In the genomic region with DNA sequence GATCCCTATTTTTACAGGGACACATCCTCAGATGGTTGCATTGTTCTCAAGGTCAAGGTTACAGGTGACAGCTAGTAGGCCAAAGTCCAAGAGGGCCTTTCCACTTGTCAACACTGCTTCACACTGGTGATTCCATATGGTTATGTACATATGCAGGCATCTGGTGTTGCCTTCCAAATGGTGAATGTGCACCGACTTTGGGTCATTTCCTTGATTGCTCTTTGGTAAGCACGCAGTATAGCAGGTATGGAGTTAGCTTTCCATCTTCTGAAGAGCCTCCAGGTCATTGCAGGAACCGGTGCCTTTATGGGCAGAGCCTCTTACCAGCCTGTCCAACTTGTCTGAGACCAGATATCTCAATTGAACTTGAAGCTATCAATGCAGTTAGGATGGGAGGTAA, we compare ENCODE assay signal across 21 mouse cellular contexts. TPM values are rescaled to one million over a fixed set of nuclear protein-coding genes. Genes with fewer than 3 reads are reported as not detected.
DNase-seq lines count a peak whose midpoint lies in the region; ATAC-seq and TF ChIP-seq lines count a peak whose summit lies in the region.
"Had no signal": no experiment of that assay in that cellular context is flagged by ENCODE, and none has a peak within 500 bp of the region (broad histone marks: within the 10 kb centered on the region; RNA-seq: fewer than 3 reads in every experiment).

No protein-coding gene starts in this region.

- no peak for TF ChIP-seq CTCF in liver, postnatal 0 days (IDR thresholded peaks at IDR 0.05; ENCODE audit: low read depth)

- no peak overlapping the region for H3K4me2 ChIP-seq in heart, embryonic 15.5 days
- no peak overlapping the region for H3K4me2 ChIP-seq in liver, embryonic 11.5 days
- no peak overlapping the region for H3K4me2 ChIP-seq in liver, postnatal 0 days (ENCODE audit: low read depth, low read length)
- H3K4me2 ChIP-seq: embryonic facial prominence, embryonic 12.5 days; hindbrain, embryonic 14.5 days; neural tube, embryonic 12.5 days had no signal

- no peak for ATAC-seq in heart, embryonic 15.5 days (replicated peaks; ENCODE audit: insufficient number of reproducible peaks, insufficient read depth, low FRiP score, low read depth)
- peak; percentile 17; the same call in 1 of the 2 replicates for ATAC-seq in liver, embryonic 11.5 days (replicated peaks; ENCODE audit: low FRiP score)
- peak; percentile 43; the same call in 1 of the 2 replicates for ATAC-seq in liver, postnatal 0 days
- ATAC-seq in activated CD4-positive, CD25-positive, alpha-beta regulatory T cell, adult 4 months, result no peak
- ATAC-seq: lung, postnatal 0 days; midbrain, embryonic 16.5 days had no signal

- no peaks in the 10 kb centered on the region for H3K27me3 ChIP-seq in heart, embryonic 15.5 days
- H3K27me3 ChIP-seq in liver, embryonic 11.5 days (replicated peaks; ENCODE audit: control insufficient read depth, insufficient read depth, low read length), result no peaks in the 10 kb centered on the region
- no peaks in the 10 kb centered on the region for H3K27me3 ChIP-seq in liver, postnatal 0 days (ENCODE audit: insufficient read depth, low read length)
- H3K27me3 ChIP-seq: embryonic facial prominence, embryonic 12.5 days; neural tube, embryonic 12.5 days had no signal

- no peaks in the 10 kb centered on the region for H3K9me3 ChIP-seq in heart, embryonic 15.5 days (replicated peaks)
- H3K9me3 ChIP-seq in liver, embryonic 11.5 days (ENCODE audit: control insufficient read depth, low read length), result no peaks in the 10 kb centered on the region
- no peaks in the 10 kb centered on the region for H3K9me3 ChIP-seq in ES-E14 (ENCODE audit: control insufficient read depth, insufficient read depth, low read depth, low read length)
- H3K9me3 ChIP-seq in liver, postnatal 0 days (ENCODE audit: low read length), result no peaks in the 10 kb centered on the region
- H3K9me3 ChIP-seq: embryonic facial prominence, embryonic 12.5 days; heart, embryonic 10.5 days; neural tube, embryonic 12.5 days had no signal

- peak overlapping the region; percentile 55; the same call in 1 of the 2 replicates for H3K27ac ChIP-seq in heart, embryonic 15.5 days
- no peak overlapping the region for H3K27ac ChIP-seq in liver, embryonic 11.5 days (ENCODE audit: low read depth, low read length)
- H3K27ac ChIP-seq in ES-E14 (ENCODE audit: insufficient read depth, low read depth, low read length, poor library complexity, severe bottlenecking), result no peak overlapping the region
- no peak overlapping the region for H3K27ac ChIP-seq in liver, postnatal 0 days (ENCODE audit: low read depth)
- H3K27ac ChIP-seq: embryonic facial prominence, embryonic 12.5 days; heart, embryonic 10.5 days; hindbrain, embryonic 14.5 days; neural tube, embryonic 12.5 days had no signal

- no peak overlapping the region for H3K4me3 ChIP-seq in heart, embryonic 15.5 days
- no peak overlapping the region for H3K4me3 ChIP-seq in liver, embryonic 11.5 days (ENCODE audit: low read depth, low read length)
- H3K4me3 ChIP-seq in ES-E14 (ENCODE audit: insufficient read depth in 1 of 2, low read depth in 1 of 2, low read length in 2 of 2, poor library complexity in 1 of 2, severe bottlenecking in 1 of 2), result no peak overlapping the region
- H3K4me3 ChIP-seq in liver, postnatal 0 days (ENCODE audit: low read depth, low read length), result no peak overlapping the region
- H3K4me3 ChIP-seq: embryonic facial prominence, embryonic 12.5 days; heart, embryonic 10.5 days; neural tube, embryonic 12.5 days had no signal

- 68% methylated on average over 3 of the region's 3 CpGs for WGBS in heart, embryonic 15.5 days
- 73% methylated on average over 3 of the region's 3 CpGs for whole genome bisulfite sequencing in liver, embryonic 11.5 days
- 69% methylated on average over 3 of the region's 3 CpGs for WGBS in liver, postnatal 0 days (ENCODE audit: insufficient replicate concordance)

- no peak for DNase-seq in heart, adult 18-20 months
- DNase-seq in liver, embryonic 11.5 days (ENCODE audit: low spot score), result no peak
- DNase-seq in liver, result no peak
- DNase-seq in ES-E14 (ENCODE audit: low read depth, low spot score), result no peak
- no peak for DNase-seq in liver, postnatal 0 days
- DNase-seq in T-cell, adult 2 months (ENCODE audit: low spot score), result no peak
- DNase-seq: adrenal gland, postnatal 14 days; cerebellum, adult 11-12 months; cerebellum, postnatal 36 days; gastrocnemius, postnatal 25 days; kidney, adult 9 months; thymus, postnatal 25 days had no signal

- H3K4me1 ChIP-seq in heart, embryonic 15.5 days (replicated peaks), result peaks cover 59% of the 10 kb centered on the region
- peaks cover 5% of the 10 kb centered on the region for H3K4me1 ChIP-seq in liver, embryonic 11.5 days (replicated peaks; ENCODE audit: control insufficient read depth, insufficient read depth, low read length)
- H3K4me1 ChIP-seq in ES-E14 (ENCODE audit: control insufficient read depth in 2 of 2, insufficient read depth in 2 of 2, low read length in 2 of 2, poor library complexity in 1 of 2), result peaks cover 0 to 4% of the 10 kb centered on the region in 2 experiments; a peak in 1 of 4 replicates
- peaks cover 21% of the 10 kb centered on the region for H3K4me1 ChIP-seq in liver, postnatal 0 days (ENCODE audit: insufficient read depth)

- in situ Hi-C loops in ES-E14 (cut with MboI; ENCODE audit: low sequenced_read_pairs in 2 of 2, unreplicated experiment in 2 of 2), result no loop called here

- H3K36me3 ChIP-seq in heart, embryonic 15.5 days, result peaks cover 36% of the 10 kb centered on the region
- H3K36me3 ChIP-seq in liver, embryonic 11.5 days (ENCODE audit: control insufficient read depth, insufficient read depth, low read length), result peaks cover 39% of the 10 kb centered on the region
- peaks cover 31% of the 10 kb centered on the region for H3K36me3 ChIP-seq in ES-E14 (ENCODE audit: control insufficient read depth, insufficient read depth, low read length, poor library complexity, severe bottlenecking)
- H3K36me3 ChIP-seq in liver, postnatal 0 days (replicated peaks; ENCODE audit: insufficient read depth, low read length), result peaks cover 41% of the 10 kb centered on the region

- TF ChIP-seq EP300 in liver, postnatal 0 days (IDR thresholded peaks at IDR 0.05; ENCODE audit: low read depth), result no peak; the same call in 1 of the 2 replicates

- no peak overlapping the region for H3K9ac ChIP-seq in heart, embryonic 15.5 days
- H3K9ac ChIP-seq in liver, embryonic 11.5 days (ENCODE audit: low read depth, low read length), result no peak overlapping the region
- H3K9ac ChIP-seq in ES-E14 (ENCODE audit: insufficient read depth, low read depth, low read length, poor library complexity, severe bottlenecking), result no peak overlapping the region
- H3K9ac ChIP-seq in liver, postnatal 0 days (replicated peaks), result no peak overlapping the region
- H3K9ac ChIP-seq: embryonic facial prominence, embryonic 12.5 days; hindbrain, embryonic 14.5 days; neural tube, embryonic 12.5 days had no signal

TF ChIP-seq in ES-E14, 5 proteins besides CTCF, POLR2A, EP300 and RAD21:
- TF ChIP-seq ZNF384 (IDR thresholded peaks at IDR 0.05; ENCODE audit: low read depth, low read length) (no peak), CHD2 (IDR thresholded peaks at IDR 0.05; ENCODE audit: low read depth, low read length) (0 out of 2 replicates have a peak, but pooled peaks have one; percentile 16)
TF ChIP-seq in ES-E14: peak in this region for 1.

RNA-seq across cellular contexts. Expression of a gene that starts 6.8 kb away (rescaled TPM):
- 77.5 and 93.8 TPM in 2 replicates for polyA plus RNA-seq in heart, embryonic 15.5 days (2015; fragmentation: Nextera tagmentation; extraction: Ambion mirVana)
- 10 to 100 TPM; 57.6 to 65.2 TPM for total RNA-seq in heart, adult 18-20 months (2021)
- polyA plus RNA-seq in liver, embryonic 11.5 days (2014; fragmentation: Nextera tagmentation; extraction: Ambion mirVana), result 143 and 157 TPM in 2 replicates
- 177 and 184 TPM in 2 replicates for total RNA-seq in ES-E14 (2012; rRNA removed)
- polyA plus RNA-seq in liver, postnatal 0 days (2015; fragmentation: Nextera tagmentation; extraction: Ambion mirVana), result 32.6 and 33.3 TPM in 2 replicates
- 100 to 1,000 TPM; 105 to 110 TPM for polyA plus RNA-seq in activated CD4-positive, CD25-positive, alpha-beta regulatory T cell, adult 4 months (2017; shearing (Covaris generic))

RNA-seq across cellular contexts. Expression of a gene that starts 7.1 kb away (rescaled TPM):
- polyA plus RNA-seq in heart, embryonic 15.5 days (2015; fragmentation: Nextera tagmentation; extraction: Ambion mirVana), result 22.7 and 28.7 TPM in 2 replicates
- total RNA-seq in heart, adult 18-20 months (2021), result 1 to 10 TPM; 7.1 to 8.3 TPM
- 52.6 and 61.2 TPM in 2 replicates for polyA plus RNA-seq in liver, embryonic 11.5 days (2014; fragmentation: Nextera tagmentation; extraction: Ambion mirVana)
- 81.5 and 88.8 TPM in 2 replicates for total RNA-seq in ES-E14 (2012; rRNA removed)
- 9.2 and 10.6 TPM in 2 replicates for polyA plus RNA-seq in liver, postnatal 0 days (2015; fragmentation: Nextera tagmentation; extraction: Ambion mirVana)
- 10 to 100 TPM; 31.5 to 33.1 TPM for polyA plus RNA-seq in activated CD4-positive, CD25-positive, alpha-beta regulatory T cell, adult 4 months (2017; shearing (Covaris generic))

RNA-seq across cellular contexts. Expression of a gene that starts 53.8 kb away (rescaled TPM):
- polyA plus RNA-seq in heart, embryonic 15.5 days (2015; fragmentation: Nextera tagmentation; extraction: Ambion mirVana), result 0.52 and 0.84 TPM in 2 replicates
- total RNA-seq in heart, adult 18-20 months (2021), result under 1 TPM; 0.47 to 0.87 TPM
- polyA plus RNA-seq in liver, embryonic 11.5 days (2014; fragmentation: Nextera tagmentation; extraction: Ambion mirVana), result 1.3 and 1.9 TPM in 2 replicates
- 1.1 and 3.3 TPM in 2 replicates for total RNA-seq in ES-E14 (2012; rRNA removed)
- 0.96 and 1.4 TPM in 2 replicates for polyA plus RNA-seq in liver, postnatal 0 days (2015; fragmentation: Nextera tagmentation; extraction: Ambion mirVana)
- polyA plus RNA-seq in activated CD4-positive, CD25-positive, alpha-beta regulatory T cell, adult 4 months (2017; shearing (Covaris generic)), result not detected
- total RNA-seq: liver, adult 2 months had no signal

RNA-seq across cellular contexts. Expression of a gene that starts 53.9 kb away (rescaled TPM):
- 94.3 and 128 TPM in 2 replicates for polyA plus RNA-seq in heart, embryonic 15.5 days (2015; fragmentation: Nextera tagmentation; extraction: Ambion mirVana)
- total RNA-seq in heart, adult 18-20 months (2021), result 10 to 100 TPM; 86.2 to 86.6 TPM
- polyA plus RNA-seq in liver, embryonic 11.5 days (2014; fragmentation: Nextera tagmentation; extraction: Ambion mirVana), result 150 and 152 TPM in 2 replicates
- 50.8 and 92.4 TPM in 2 replicates for total RNA-seq in ES-E14 (2012; rRNA removed)
- 38.1 and 45.4 TPM in 2 replicates for polyA plus RNA-seq in liver, postnatal 0 days (2015; fragmentation: Nextera tagmentation; extraction: Ambion mirVana)
- 10 to 100 TPM; 36.0 to 66.4 TPM for polyA plus RNA-seq in activated CD4-positive, CD25-positive, alpha-beta regulatory T cell, adult 4 months (2017; shearing (Covaris generic))

Comparison
In these comparisons a context has a peak if more than half of its experiments do, and no peak if none do; other contexts are left out.
1. ATAC-seq: peak in liver, embryonic 11.5 days (single experiment) and liver, postnatal 0 days (single experiment); none in heart, embryonic 15.5 days (single experiment) and activated CD4-positive, CD25-positive, alpha-beta regulatory T cell, adult 4 months (single experiment).